Mouse (Mus musculus) liver, embryonic 11.5 days (tissue): ENCODE results near the gene Thy1. TPM values are rescaled to one million over a fixed set of nuclear protein-coding genes. Genes with fewer than 3 reads are reported as not detected.

ENCODE experiments used
- ATAC-seq: fragments of 200-750 bp; cut with Nextera tagmentation; replicated peaks from 2 replicates; pipeline ENCODE4 v1.8.0; 2017; ENCODE audit warnings: moderate number of reproducible peaks, mild to moderate bottlenecking, moderate TSS enrichment, moderate library complexity; ENCODE audit not compliant: low FRiP score
- DNase-seq: peaks from one replicate; pipeline ENCODE4 v3.0.0-alpha.2; 2017; ENCODE audit warnings: low spot score
- H3K27ac ChIP-seq: fragments of 300-500 bp; sonication (generic); 2 replicates; pipeline ENCODE4 v1.5.1; 2014; ENCODE audit warnings: mild to moderate bottlenecking, low read depth, low read length, control low read depth
- H3K27me3 ChIP-seq: fragments of 300-500 bp; sonication (generic); replicated peaks from 2 replicates; pipeline ENCODE4 v1.6.1; 2014; ENCODE audit warnings: low read length, mixed read lengths; ENCODE audit not compliant: control insufficient read depth, insufficient read depth
- H3K36me3 ChIP-seq: fragments of 300-500 bp; sonication (generic); 2 replicates; pipeline ENCODE4 v1.6.1; 2014; ENCODE audit warnings: mild to moderate bottlenecking, low read length, moderate library complexity, mixed read lengths; ENCODE audit not compliant: control insufficient read depth, insufficient read depth
- H3K4me1 ChIP-seq: fragments of 300-500 bp; sonication (generic); replicated peaks from 2 replicates; pipeline ENCODE4 v1.6.1; 2014; ENCODE audit warnings: low read length, mixed read lengths; ENCODE audit not compliant: control insufficient read depth, insufficient read depth
- H3K4me2 ChIP-seq: fragments of 300-500 bp; sonication (generic); 2 replicates; pipeline ENCODE4 v1.6.1; 2014; ENCODE audit warnings: mild to moderate bottlenecking, control low read depth, moderate library complexity
- H3K4me3 ChIP-seq: fragments of 300-500 bp; sonication (generic); 2 replicates; pipeline ENCODE4 v1.5.1; 2014; ENCODE audit warnings: low read depth, low read length, control low read depth
- H3K9ac ChIP-seq: fragments of 300-500 bp; sonication (generic); 2 replicates; pipeline ENCODE4 v1.6.1; 2014; ENCODE audit warnings: low read depth, low read length, control low read depth
- H3K9me3 ChIP-seq: fragments of 300-500 bp; sonication (generic); 2 replicates; pipeline ENCODE4 v1.6.1; 2016; ENCODE audit warnings: low read length, inconsistent platforms, mixed read lengths; ENCODE audit not compliant: control insufficient read depth
- WGBS: fragments of 180-500 bp; shearing (Covaris S2); extraction: QIAGEN DNeasy Blood & Tissue Kit; methylation state at CpG from one replicate; pipeline ENCODE4 v1.1.7; 2014; 5-methylcytosine and 5-hydroxymethylcytosine counted together
- polyA plus RNA-seq: library from polyadenylated mRNA; unstranded; fragments of >200 nt; fragmentation: Nextera tagmentation; extraction: Ambion mirVana; gene quantifications from 2 replicates; pipeline ENCODE4 v1.2.1, GENCODE M21; 2014

Gene Thy1
- polyA plus RNA-seq, 1 experiment from 2014 or later = 0.18 TPM

- no peak for ATAC-seq
- H3K4me3 ChIP-seq = no peak overlapping the region
- no peak overlapping the region for H3K27ac ChIP-seq
- H3K4me1 ChIP-seq = peaks cover 4% of the 10 kb centered on the region; the same call in 1 of the 2 replicates
- WGBS = 74% methylated on average over 15 of the region's 15 CpGs
- H3K9ac ChIP-seq = no peak overlapping the region
- no peaks in the 10 kb centered on the region for H3K9me3 ChIP-seq
- H3K4me2 ChIP-seq = no peak overlapping the region
- H3K27me3 ChIP-seq = peaks cover 40% of the 10 kb centered on the region
- no peaks in the 10 kb centered on the region for H3K36me3 ChIP-seq
- DNase-seq = no peak
Observed at GRCm38 (mm10) chr9:44048541-44049380, 5.6 kb downstream of the Thy1 start.

- no peak overlapping the region for H3K4me2 ChIP-seq
- H3K4me1 ChIP-seq = no peaks in the 10 kb centered on the region; the same call in 1 of the 2 replicates
- H3K27me3 ChIP-seq = peaks cover 32% of the 10 kb centered on the region
- no peak overlapping the region for H3K27ac ChIP-seq
- ATAC-seq = no peak
- H3K4me3 ChIP-seq = no peak overlapping the region
- DNase-seq = no peak
- no peaks in the 10 kb centered on the region for H3K36me3 ChIP-seq
- no peak overlapping the region for H3K9ac ChIP-seq
- H3K9me3 ChIP-seq = no peaks in the 10 kb centered on the region
- 78% methylated on average over 8 of the region's 8 CpGs for WGBS
Observed at GRCm38 (mm10) chr9:44049381-44050165, 6.4 kb downstream of the Thy1 start.

- H3K9ac ChIP-seq = no peak overlapping the region
- DNase-seq (no peak), ATAC-seq (no peak)
- H3K36me3 ChIP-seq = no peaks in the 10 kb centered on the region
- H3K4me1 ChIP-seq = no peaks in the 10 kb centered on the region; the same call in 1 of the 2 replicates
- H3K27me3 ChIP-seq = peaks cover 6% of the 10 kb centered on the region; the same call in 1 of the 2 replicates
- no peak overlapping the region for H3K4me2 ChIP-seq
- no peak overlapping the region for H3K4me3 ChIP-seq
- 58% methylated on average over 3 of the region's 3 CpGs for WGBS
- no peaks in the 10 kb centered on the region for H3K9me3 ChIP-seq
- no peak overlapping the region for H3K27ac ChIP-seq
Observed at GRCm38 (mm10) chr9:44052855-44053254, 9.7 kb downstream of the Thy1 start.

- Histone ChIP-seq H3K4me2 (no peak overlapping the region), H3K9me3 (no peaks in the 10 kb centered on the region), H3K27ac (no peak overlapping the region), H3K9ac (no peak overlapping the region), H3K4me3 (no peak overlapping the region), H3K4me1 (no peaks in the 10 kb centered on the region; the same call in 1 of the 2 replicates), H3K36me3 (no peaks in the 10 kb centered on the region), H3K27me3 (no peaks in the 10 kb centered on the region)
- DNase-seq (no peak), ATAC-seq (no peak)
- WGBS = 35% methylated on average over 1 of the region's 1 CpGs
Observed at GRCm38 (mm10) chr9:44053936-44054335, 10.8 kb downstream of the Thy1 start.

- no peak overlapping the region for H3K4me3 ChIP-seq
- ATAC-seq = no peak
- 75% methylated on average over 6 of the region's 6 CpGs for WGBS
- H3K27ac ChIP-seq = no peak overlapping the region
- no peak for DNase-seq
- no peaks in the 10 kb centered on the region for H3K9me3 ChIP-seq
- H3K36me3 ChIP-seq = no peaks in the 10 kb centered on the region
- no peaks in the 10 kb centered on the region for H3K27me3 ChIP-seq
- H3K9ac ChIP-seq = no peak overlapping the region
- no peak overlapping the region for H3K4me2 ChIP-seq
- H3K4me1 ChIP-seq = no peaks in the 10 kb centered on the region
Observed at GRCm38 (mm10) chr9:44058606-44059005, 15.4 kb downstream of the Thy1 start.

- H3K36me3 ChIP-seq = no peaks in the 10 kb centered on the region
- no peak for ATAC-seq
- H3K4me2 ChIP-seq = no peak overlapping the region
- no peak overlapping the region for H3K9ac ChIP-seq
- H3K27me3 ChIP-seq = peaks cover 1% of the 10 kb centered on the region; the same call in 1 of the 2 replicates
- WGBS = 44% methylated on average over 1 of the region's 1 CpGs
- H3K4me1 ChIP-seq = peaks cover 11% of the 10 kb centered on the region
- H3K27ac ChIP-seq = no peak overlapping the region
- no peak for DNase-seq
- H3K4me3 ChIP-seq = no peak overlapping the region
- no peaks in the 10 kb centered on the region for H3K9me3 ChIP-seq
Observed at GRCm38 (mm10) chr9:44065177-44065576, 22.0 kb downstream of the Thy1 start.

DNA sequence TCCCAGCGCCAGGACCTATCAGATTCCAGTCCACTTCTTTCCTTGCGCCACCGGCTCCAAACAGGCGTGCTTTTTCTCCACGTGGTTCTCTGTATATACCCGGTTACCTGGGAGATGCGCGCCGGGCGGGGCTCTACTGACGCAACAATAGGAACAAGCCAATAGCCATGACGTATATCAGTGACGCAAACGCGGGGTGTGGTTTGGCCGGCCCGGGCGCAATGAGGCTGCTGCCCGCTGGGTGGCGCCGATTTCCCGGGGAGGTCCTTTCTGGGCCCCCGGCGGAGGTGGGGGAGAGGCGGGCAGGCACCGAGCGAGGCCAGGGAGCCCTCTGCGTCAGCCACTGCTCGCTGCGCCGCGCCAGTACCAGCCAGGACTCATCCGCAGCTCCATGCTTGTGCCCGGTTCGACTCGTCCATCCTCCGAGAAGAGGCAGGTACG lies 23.6 kb downstream of the Thy1 start, which contains the start of gene Usp2:
Gene Usp2 (plus strand): TSS at position 237 of the 441 bp plus-strand sequence.
- Histone ChIP-seq H3K4me1 (peaks cover 13% of the 10 kb centered on the region), H3K27me3 (peaks cover 6% of the 10 kb centered on the region; the same call in 1 of the 2 replicates), H3K4me3 (peak within 1 kb of the TSS; percentile 58), H3K9me3 (no peaks in the 10 kb centered on the region), H3K9ac (peak within 1 kb of the TSS; percentile 58), H3K4me2 (peak within 1 kb of the TSS; percentile 98), H3K36me3 (no peaks in the 10 kb centered on the region), H3K27ac (no peak within 1 kb of the TSS)
- WGBS = under 1% methylated on average over 38 of the region's 38 CpGs
- ATAC-seq = peak; percentile 95
- peak; percentile 99 for DNase-seq

DNA sequence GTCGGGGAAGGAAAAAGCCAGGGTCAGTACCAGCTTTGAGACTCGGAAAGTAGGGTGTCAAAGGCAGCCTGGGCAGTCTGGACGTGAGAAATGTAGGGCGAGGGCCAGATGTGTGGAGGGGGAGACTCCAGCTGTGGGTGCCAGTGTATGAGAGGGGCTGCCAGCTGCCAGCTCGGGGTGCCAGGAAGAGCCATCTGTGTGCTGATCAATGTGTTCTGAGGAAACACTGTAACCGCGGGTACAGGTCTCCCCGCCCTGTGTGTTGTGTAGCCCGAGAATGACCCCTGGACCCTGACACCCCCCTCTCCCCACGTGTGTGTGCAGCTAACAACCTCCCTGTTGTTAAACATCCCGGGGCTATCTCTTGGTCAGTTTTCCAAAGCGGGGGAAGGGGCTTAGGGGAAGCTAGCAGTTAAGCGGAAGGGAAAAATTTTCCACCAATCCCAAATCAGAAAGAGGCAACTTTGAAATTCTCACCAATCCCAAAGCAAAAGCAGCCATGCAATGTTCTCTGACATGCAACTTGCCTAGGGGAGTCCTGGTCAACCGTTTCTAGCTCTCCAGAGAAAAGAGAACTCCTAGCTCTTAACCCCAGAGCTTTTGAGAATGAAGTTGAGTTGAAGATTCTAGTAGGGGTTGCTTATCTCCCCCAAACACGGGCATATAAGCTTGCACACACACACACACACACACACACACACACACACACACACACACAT lies 24.2 kb downstream of the Thy1 start:
- DNase-seq = no peak
- H3K4me3 ChIP-seq = peak overlapping the region; percentile 58
- H3K27ac ChIP-seq = no peak overlapping the region
- peak overlapping the region; percentile 58 for H3K9ac ChIP-seq
- H3K4me2 ChIP-seq = peak overlapping the region; percentile 98
- H3K4me1 ChIP-seq = peaks cover 13% of the 10 kb centered on the region
- 11% methylated on average over 15 of the region's 15 CpGs for WGBS
- no peaks in the 10 kb centered on the region for H3K36me3 ChIP-seq
- no peaks in the 10 kb centered on the region for H3K9me3 ChIP-seq
- H3K27me3 ChIP-seq = peaks cover 6% of the 10 kb centered on the region; the same call in 1 of the 2 replicates
- peak; percentile 38 for ATAC-seq
